Mouse (Mus musculus) adrenal gland, postnatal 4 days (tissue): ENCODE measurements around the gene Cuedc1. TPM values are rescaled to one million over a fixed set of nuclear protein-coding genes. Genes with fewer than 3 reads are reported as not detected.

Source experiments
- DNase-seq, 2 experiments: peaks; one replicate each; pipeline ENCODE4 v3.0.0; 2021 to 2022; ENCODE audit warnings: low spot score in 2 of 2, mixed read lengths in 2 of 2
- total RNA-seq, 2 experiments: library from RNA; stranded (reverse); gene quantifications; 2 replicates each; pipeline ENCODE4 v1.2.3; 2021

The Cuedc1 gene
- total RNA-seq, 2 experiments from 2014 or later, result 59.3 to 65.2 TPM

- DNase-seq, result no peak
Measured at GRCm38 (mm10) chr11:88116568-88116967, 18.7 kb downstream of the Cuedc1 start.

DNA sequence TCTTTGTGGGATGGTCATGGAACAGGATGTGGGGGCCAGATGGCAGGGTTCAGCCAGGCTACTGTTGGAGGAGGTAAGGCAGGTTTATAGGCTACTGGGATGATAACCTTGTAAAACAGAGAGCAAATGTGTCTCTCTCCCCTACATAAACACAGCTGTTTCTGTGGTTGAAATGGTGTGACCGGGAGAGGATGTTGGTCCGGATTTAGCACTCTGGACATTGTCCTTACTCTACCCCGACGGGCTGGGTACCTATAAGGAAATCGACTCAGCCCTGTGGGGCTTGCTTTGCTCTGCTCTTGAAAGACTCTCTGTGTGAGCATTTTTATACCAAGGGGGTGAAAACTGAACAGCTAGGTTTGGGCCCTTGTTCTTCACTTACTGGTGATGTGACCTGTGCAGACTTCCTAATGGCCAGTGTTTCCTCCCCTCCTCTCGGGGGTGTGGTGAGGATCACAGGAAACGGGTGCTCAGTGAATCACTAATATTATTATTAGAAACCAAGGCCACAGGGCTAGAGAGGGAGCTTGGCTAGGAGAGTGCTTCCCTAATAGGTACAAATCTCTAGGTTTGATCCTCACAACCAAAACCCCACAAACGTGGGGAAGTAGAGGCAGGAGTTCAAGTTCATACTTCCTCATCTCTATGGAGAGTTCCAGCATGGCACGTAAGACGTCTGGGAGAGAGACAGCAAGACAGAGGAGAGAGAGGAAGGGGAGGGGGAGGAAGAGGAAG is 19.7 kb downstream of the Cuedc1 start:
- no peak for DNase-seq

DNA sequence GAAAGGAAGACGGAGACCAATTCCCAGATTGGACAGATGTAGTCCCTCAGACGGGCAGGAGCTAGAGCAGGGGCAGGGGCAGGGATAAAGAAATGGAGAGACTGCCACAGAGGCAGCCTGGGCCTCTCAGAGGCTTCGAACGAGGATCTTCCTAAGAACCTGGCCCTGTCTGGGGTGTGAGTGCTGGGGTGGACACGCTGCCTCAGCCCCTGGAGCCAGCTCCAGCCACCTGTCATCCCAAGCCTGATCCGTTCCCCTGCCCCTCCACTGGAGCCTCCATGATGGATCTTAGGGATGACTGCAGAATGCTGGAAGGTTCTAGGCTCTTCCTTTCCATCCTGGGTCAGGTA is 20.2 kb downstream of the Cuedc1 start:
- DNase-seq, result no peak

DNA sequence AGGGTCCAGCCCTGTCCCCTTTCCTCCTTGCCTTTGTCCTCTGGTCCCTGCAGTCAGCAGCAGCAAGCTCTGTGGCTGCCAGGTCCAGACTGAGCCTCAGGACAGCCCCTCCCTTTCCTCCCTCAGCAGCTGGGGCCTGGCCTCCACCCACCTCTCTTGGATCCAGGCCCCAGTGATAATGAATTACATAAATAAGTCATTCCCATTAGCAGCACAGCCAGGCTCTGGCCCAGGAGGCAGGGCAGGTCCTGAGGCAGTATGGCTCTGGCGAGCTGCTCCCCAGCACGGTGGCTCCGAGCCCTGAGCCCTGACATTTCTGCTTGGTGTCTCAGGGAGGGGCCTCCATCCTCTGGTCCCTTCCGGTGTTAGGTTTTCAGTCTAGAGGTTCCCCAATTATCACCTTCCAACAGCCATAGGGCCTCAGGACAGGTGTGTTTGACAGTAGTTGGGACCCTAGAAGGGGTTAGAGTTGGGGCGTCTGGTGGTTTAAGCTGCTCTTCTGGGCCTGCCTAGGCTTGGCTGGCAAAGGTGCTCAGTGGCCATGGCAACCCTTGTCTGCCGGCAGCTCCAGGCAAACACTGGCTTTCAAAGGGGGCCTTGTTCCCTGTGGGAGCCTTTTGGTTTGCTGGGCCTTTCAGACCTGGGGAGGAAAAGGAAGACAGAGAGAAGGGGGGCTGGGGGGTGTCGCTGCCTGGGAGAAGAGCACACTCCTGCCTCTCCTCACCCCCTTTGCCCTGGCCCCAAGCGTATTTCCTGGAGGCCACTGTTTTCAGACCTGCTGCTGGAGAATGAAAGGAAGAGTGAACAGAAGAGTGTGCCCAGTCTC is 21.2 kb downstream of the Cuedc1 start:
- DNase-seq, result no peak

- no peak for DNase-seq
Measured at GRCm38 (mm10) chr11:88122545-88122944, 24.7 kb downstream of the Cuedc1 start.

DNA sequence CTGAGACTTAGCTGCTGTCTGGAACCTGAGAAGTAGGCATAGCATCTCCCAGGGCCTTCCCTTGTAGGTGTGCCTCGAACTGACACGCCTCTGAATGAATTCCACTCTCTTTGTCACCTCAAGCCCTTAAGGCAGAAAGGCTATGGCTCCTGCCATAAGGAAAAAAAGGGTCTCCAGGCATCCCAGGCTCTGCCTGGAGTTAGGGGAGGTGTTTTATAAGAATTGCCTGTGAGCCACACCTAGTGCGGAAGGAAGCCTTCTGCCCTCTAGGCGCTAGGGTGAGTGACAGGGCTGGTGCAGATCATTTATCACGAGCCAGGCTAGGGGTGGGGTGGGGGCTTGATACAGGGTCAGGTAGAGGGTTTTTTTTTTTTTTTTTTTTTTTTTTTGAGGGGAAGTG is 25.2 kb downstream of the Cuedc1 start:
- DNase-seq, result no peak

GRCm38 (mm10) chr11:88123731-88124130 is 25.9 kb downstream of the Cuedc1 start:
- no peak for DNase-seq

DNA sequence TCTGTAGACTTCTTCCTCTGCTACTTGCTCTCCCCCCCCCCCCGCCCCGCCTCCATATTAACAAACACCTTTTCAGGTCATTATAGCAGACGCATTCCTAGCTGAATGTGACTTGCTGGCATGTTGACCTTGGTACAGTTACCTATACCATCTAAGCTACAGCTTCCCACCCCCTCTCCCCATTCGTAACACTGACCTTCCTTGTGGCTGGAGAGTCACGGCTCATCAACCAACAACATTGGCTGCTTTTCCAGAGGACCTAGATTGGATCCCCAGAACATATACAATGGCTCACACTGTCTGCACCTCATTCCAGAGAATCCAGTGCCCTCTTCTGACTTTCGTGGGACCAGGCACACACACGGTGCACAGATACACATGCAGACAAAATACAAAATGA is 27.6 kb downstream of the Cuedc1 start:
- DNase-seq, result no peak

DNA sequence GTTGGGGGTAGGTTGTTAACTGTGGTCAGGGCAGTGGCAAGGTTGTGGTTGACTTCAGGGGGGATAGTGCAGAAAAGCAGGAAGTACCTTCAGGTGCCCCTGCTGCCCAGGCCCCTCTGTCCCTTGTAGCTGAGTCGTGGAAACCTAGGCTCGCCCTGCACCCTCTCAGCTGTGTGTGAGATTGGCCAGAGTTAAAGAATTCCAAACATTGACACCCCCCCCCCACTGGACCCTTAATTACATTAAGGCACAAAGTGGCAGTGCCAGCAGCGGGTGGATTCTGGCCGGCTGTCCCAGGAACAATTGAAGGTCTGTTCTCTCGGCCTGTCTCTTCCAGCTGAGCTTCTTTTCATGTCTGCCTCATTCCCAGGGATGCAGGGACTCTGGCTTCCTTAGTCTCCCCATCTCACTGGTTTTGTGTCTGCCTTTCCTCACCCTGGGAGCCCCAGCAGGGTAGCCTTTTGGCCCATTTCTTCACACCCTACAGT is 28.5 kb downstream of the Cuedc1 start:
- no peak for DNase-seq

GRCm38 (mm10) chr11:88128461-88128860 is 30.6 kb downstream of the Cuedc1 start:
- DNase-seq, result no peak

DNA sequence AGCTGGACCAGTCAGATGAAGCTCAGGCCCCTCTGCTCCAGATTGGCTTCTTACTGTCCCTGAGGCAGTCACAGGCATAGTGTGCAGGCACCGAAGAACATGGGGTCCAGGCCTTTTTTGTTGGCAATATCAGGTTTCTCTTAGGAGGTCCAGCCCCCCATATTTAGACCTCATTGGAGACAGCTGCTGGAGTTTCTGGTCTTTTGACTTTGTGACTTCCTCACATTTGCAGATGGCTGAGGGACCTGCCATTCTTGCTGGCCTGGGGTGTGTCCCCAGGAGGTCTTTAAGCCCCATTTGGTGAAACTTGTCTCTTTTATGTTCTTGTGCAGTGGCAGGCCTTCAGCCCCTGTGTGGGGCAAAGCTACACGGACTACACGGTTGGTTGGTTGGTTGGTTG is 31.4 kb downstream of the Cuedc1 start:
- no peak for DNase-seq

- no peak for DNase-seq
Measured at GRCm38 (mm10) chr11:88129935-88130334, 32.1 kb downstream of the Cuedc1 start.

- DNase-seq, result no peak
Measured at GRCm38 (mm10) chr11:88131847-88132246, 34.0 kb downstream of the Cuedc1 start.

- DNase-seq, result no peak
Measured at GRCm38 (mm10) chr11:88135218-88135617, 37.4 kb downstream of the Cuedc1 start.

DNA sequence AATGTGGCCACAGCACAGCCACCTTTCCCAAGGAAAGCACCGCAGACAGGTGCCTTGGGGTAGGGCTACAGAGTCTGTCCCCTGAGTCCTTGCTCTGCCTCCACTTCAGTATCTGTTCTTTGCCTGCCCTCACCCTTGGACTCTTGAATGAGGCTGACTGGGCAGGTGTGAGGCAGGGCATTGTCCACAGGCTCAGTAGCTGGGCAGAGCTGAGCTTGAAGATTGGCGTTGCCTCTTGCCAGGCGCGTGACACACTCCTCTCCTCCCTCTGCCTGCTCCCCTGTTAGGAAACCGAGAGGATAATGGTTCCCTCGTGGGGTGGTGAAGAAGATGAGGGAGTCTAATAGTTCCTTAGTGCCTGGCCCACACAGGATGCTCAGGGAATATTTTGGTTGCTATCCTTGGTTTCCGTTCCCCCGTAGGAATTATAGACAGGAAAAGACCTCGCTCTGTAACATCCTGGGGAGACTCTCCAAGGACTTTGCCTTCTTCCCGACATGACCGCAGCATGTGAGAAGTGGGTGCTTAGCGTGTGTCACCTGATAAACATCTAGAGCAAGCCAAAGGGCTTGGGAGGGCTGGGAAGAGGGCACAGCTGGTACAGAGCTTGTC is 40.1 kb downstream of the Cuedc1 start:
- no peak for DNase-seq

- DNase-seq, result no peak
Measured at GRCm38 (mm10) chr11:88139256-88139861, 41.5 kb downstream of the Cuedc1 start.

DNA sequence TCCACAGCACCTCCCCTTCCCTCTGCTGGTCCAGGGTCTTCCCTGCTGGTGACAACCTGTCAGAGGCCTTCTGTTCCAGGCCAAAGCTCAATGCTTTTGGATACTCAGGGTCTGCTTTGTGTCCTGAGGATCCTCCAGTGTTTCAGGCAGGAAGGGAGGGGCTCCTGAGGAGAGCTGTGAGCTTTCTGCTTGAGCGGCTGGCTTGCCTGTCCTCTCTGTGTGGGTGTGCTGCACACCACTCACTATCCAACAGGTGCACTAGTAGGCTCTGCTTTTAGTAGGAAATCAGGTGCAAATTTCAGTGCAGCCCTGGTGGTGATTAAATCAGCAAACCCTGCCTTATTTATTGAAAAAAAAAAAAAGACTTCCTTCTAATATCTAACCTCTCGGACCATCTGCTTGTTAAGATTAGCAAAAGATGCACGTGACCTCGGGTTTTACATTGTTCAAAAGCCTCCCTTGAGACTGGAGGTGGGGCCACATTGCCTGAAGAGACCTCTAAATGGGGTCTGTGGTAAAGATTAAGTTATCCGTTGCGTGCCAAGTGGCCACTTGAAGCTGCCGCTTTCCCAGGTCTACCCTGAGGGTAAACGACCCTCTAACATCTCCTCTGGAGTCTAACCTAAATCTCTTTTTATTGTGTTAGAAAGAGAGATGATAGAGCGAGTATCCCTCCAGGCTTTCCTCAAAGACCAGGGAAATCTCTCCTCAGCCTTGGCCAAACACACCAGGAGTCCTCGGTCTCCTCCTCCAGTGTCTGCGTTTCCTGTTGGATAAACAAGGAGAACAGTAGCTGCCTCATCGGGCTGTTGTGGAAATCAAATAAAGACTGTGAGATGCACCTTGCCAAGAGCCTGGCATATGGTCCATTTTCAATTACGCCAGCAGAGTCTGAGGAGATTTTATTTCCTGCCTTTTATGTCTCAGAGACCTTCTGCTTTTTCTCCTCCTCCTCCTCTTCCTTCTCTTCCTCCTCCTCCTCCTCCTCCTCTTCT is 42.5 kb downstream of the Cuedc1 start:
- no peak for DNase-seq

GRCm38 (mm10) chr11:88142362-88142761 is 44.5 kb downstream of the Cuedc1 start:
- DNase-seq, result no peak

GRCm38 (mm10) chr11:88144100-88144499 is 46.2 kb downstream of the Cuedc1 start:
- DNase-seq, result no peak

GRCm38 (mm10) chr11:88145214-88146006 is 47.6 kb downstream of the Cuedc1 start:
- DNase-seq, result no peak
